Mouse (Mus musculus) kidney, postnatal 4 days (tissue): Measurements from ENCODE around the gene Malsu1.
A peak's percentile ranks its signal among the peaks of the same experiment; 100 is the strongest.

Experiments used
- DNase-seq, 2 experiments: peaks; one replicate each; pipeline ENCODE4 v3.0.0; 2021; ENCODE audit warnings: mixed read lengths in 2 of 2

The Malsu1 gene

GRCm38 (mm10) chr6:49073304-49074116, at the start of gene Malsu1:
Malsu1 (plus strand) TSS chr6:49073795.
- DNase-seq, result peak; percentile 97 to 98

- DNase-seq, result no peak
These were observed 48.3 kb upstream of the Malsu1 start for GRCm38 (mm10) chr6:49025290-49025689.

- DNase-seq, result no peak
These were observed 47.1 kb upstream of the Malsu1 start for GRCm38 (mm10) chr6:49026496-49026895.

GRCm38 (mm10) chr6:49028019-49028418, 45.6 kb upstream of the Malsu1 start:
- no peak for DNase-seq

- DNase-seq, result no peak
These were observed 44.9 kb upstream of the Malsu1 start for GRCm38 (mm10) chr6:49028708-49029107.

- DNase-seq, result no peak
These were observed 42.4 kb upstream of the Malsu1 start for GRCm38 (mm10) chr6:49031230-49031629.

GRCm38 (mm10) chr6:49032783-49033182, 40.8 kb upstream of the Malsu1 start:
- no peak for DNase-seq

- peak; percentile 22 to 37 for DNase-seq
These were observed 37.0 kb upstream of the Malsu1 start, which contains the start of gene Gpnmb for GRCm38 (mm10) chr6:49036275-49037267. Gpnmb (plus strand) TSS chr6:49036546.

GRCm38 (mm10) chr6:49037268-49037662, 36.3 kb upstream of the Malsu1 start:
- no peak for DNase-seq

- DNase-seq, result peak; percentile 80 to 83
These were observed 34.0 kb upstream of the Malsu1 start for GRCm38 (mm10) chr6:49039470-49040180.

- DNase-seq, result no peak
These were observed 27.1 kb upstream of the Malsu1 start for GRCm38 (mm10) chr6:49046502-49046901.

GRCm38 (mm10) chr6:49046976-49047375, 26.6 kb upstream of the Malsu1 start:
- DNase-seq, result no peak

- no peak for DNase-seq
These were observed 25.7 kb upstream of the Malsu1 start for GRCm38 (mm10) chr6:49047848-49048247.

GRCm38 (mm10) chr6:49048395-49048794, 25.2 kb upstream of the Malsu1 start:
- no peak for DNase-seq

GRCm38 (mm10) chr6:49050677-49051410, 22.8 kb upstream of the Malsu1 start:
- DNase-seq, result no peak

- DNase-seq, result no peak
These were observed 21.4 kb upstream of the Malsu1 start for GRCm38 (mm10) chr6:49052191-49052590.

- DNase-seq, result no peak
These were observed 18.3 kb upstream of the Malsu1 start for GRCm38 (mm10) chr6:49055256-49055733.

- no peak for DNase-seq
These were observed 17.6 kb upstream of the Malsu1 start for GRCm38 (mm10) chr6:49056009-49056408.

- peak; percentile 70 to 75 for DNase-seq
These were observed 16.3 kb upstream of the Malsu1 start for GRCm38 (mm10) chr6:49057053-49058021.

GRCm38 (mm10) chr6:49068361-49068760, 5.2 kb upstream of the Malsu1 start:
- DNase-seq, result no peak

- DNase-seq, result no peak
These were observed 509 bp downstream of the Malsu1 start for GRCm38 (mm10) chr6:49074117-49074490.
